Mouse (Mus musculus): ENCODE results near the gene Selplg.
"Not testable (repeated sequence)": the region's sequence is repeated elsewhere in the genome, so short reads cannot be mapped to it uniquely, and the experiment has no call there.

Selplg gene

GRCm38 (mm10) chr5:113815638-113816152 is 16.7 kb downstream of the Selplg start:
- no peak for DNase-seq

- DNase-seq, result no peak
Measured at GRCm38 (mm10) chr5:113815041-113815389, 17.4 kb downstream of the Selplg start.

GRCm38 (mm10) chr5:113814111-113815040 is 18.1 kb downstream of the Selplg start:
- no peak for DNase-seq

- no peak for DNase-seq
Measured at GRCm38 (mm10) chr5:113813608-113814007, 18.8 kb downstream of the Selplg start.

GRCm38 (mm10) chr5:113812638-113813037 is 19.8 kb downstream of the Selplg start:
- no peak for DNase-seq

GRCm38 (mm10) chr5:113811824-113812420 is 20.5 kb downstream of the Selplg start:
- not testable (repeated sequence) for DNase-seq

GRCm38 (mm10) chr5:113810111-113810510 is 22.3 kb downstream of the Selplg start:
- DNase-seq, result no peak

- DNase-seq, result no peak
Measured at GRCm38 (mm10) chr5:113808177-113808576, 24.3 kb downstream of the Selplg start.

- no peak for DNase-seq
Measured at GRCm38 (mm10) chr5:113807712-113808111, 24.7 kb downstream of the Selplg start.

GRCm38 (mm10) chr5:113806414-113806813 is 26.0 kb downstream of the Selplg start:
- DNase-seq, result no peak

GRCm38 (mm10) chr5:113805301-113805700 is 27.1 kb downstream of the Selplg start:
- DNase-seq, result no peak

GRCm38 (mm10) chr5:113804395-113804966 is 28.0 kb downstream of the Selplg start:
- DNase-seq, result peak; percentile 84

GRCm38 (mm10) chr5:113800280-113800679 is 32.2 kb downstream of the Selplg start, which contains the start of gene Tmem119:
Tmem119 (minus strand) TSS chr5:113800516.
- peak; percentile 98 for DNase-seq

GRCm38 (mm10) chr5:113799691-113800090 is 32.8 kb downstream of the Selplg start:
- no peak for DNase-seq

GRCm38 (mm10) chr5:113798525-113798924 is 33.9 kb downstream of the Selplg start:
- no peak for DNase-seq

GRCm38 (mm10) chr5:113797149-113797882 is 35.1 kb downstream of the Selplg start:
- no peak for DNase-seq

GRCm38 (mm10) chr5:113796401-113797148 is 35.9 kb downstream of the Selplg start:
- DNase-seq, result no peak

- no peak for DNase-seq
Measured at GRCm38 (mm10) chr5:113791197-113792095, 41.0 kb downstream of the Selplg start.

- DNase-seq, result no peak
Measured at GRCm38 (mm10) chr5:113790453-113791196, 41.8 kb downstream of the Selplg start.
